Mouse (Mus musculus): ENCODE results near the gene Lilra5.
"Not testable (repeated sequence)": the region's sequence is repeated elsewhere in the genome, so short reads cannot be mapped to it uniquely, and the experiment has no call there.

- TF ChIP-seq POLR2A (IDR thresholded peaks at IDR 0.05; ENCODE audit: extremely low read depth, insufficient read depth, low read length); CTCF (IDR thresholded peaks at IDR 0.05; ENCODE audit: low read depth, low read length): not testable (repeated sequence)
These were observed 23.0 kb downstream of the Lilra5 start for GRCm38 (mm10) chr7:4260521-4260920.
